8 mouse cellular contexts compared by ENCODE assay signal in the genomic region with DNA sequence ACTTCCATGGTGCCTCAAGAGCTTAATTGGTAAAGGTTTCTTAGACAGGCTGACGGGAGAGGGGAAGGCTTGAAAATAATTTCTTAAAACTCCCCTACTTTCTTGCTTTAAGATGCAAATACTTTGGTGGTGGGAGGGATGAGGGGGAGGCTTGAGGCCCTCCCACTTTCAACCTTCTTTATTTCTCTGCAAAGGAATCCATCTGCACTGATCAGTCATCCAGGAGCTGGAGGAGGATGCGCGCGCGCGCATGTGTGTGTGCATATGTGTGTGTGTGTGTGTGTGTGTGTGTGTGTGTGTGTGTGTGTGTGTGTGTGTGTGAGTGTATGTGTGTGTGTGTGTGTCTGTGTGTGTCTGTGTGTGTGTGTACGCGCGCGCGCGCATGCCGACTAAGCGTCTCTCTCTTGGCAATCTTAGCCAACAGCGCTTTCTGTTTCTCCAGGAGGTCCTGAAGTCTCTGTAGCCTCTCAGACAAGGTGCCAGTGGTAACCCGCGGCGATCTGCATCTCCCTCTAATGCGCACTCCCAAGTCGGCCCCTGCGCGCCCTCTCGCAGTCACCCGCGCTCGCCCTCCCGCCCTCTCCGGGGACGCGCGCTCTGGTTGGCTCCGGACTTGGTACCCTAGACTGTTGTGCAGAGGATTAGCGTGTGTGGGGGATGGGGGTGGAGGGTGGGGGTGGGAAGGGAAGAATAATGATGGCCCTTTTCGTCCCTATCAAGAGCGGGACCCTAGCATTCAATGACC. TPM values are rescaled to one million over a fixed set of nuclear protein-coding genes. Genes with fewer than 3 reads are reported as not detected.
DNase-seq lines count a peak whose midpoint lies in the region; ATAC-seq lines count a peak whose summit lies in the region.

A gene (plus strand): TSS at position 368 of the 745 bp plus-strand sequence.

- no peak within 1 kb of the TSS for H3K9ac ChIP-seq in heart, embryonic 14.5 days (ENCODE audit: low read length)
- H3K9ac ChIP-seq in neural tube, embryonic 11.5 days (ENCODE audit: low read length) = peak within 1 kb of the TSS; percentile 56

- H3K36me3 ChIP-seq in heart, embryonic 14.5 days (ENCODE audit: control insufficient read depth, insufficient read depth, low read length) = no peaks in the 10 kb centered on the region
- H3K36me3 ChIP-seq in neural tube, embryonic 11.5 days (ENCODE audit: control insufficient read depth, insufficient read depth, low read length) = no peaks in the 10 kb centered on the region

- H3K4me1 ChIP-seq in heart, embryonic 14.5 days (ENCODE audit: control insufficient read depth in 2 of 2, insufficient read depth in 2 of 2, low read length in 2 of 2) = peaks cover 0 to 2% of the 10 kb centered on the region in 2 experiments; a peak in 1 of 4 replicates
- H3K4me1 ChIP-seq in neural tube, embryonic 11.5 days (ENCODE audit: control insufficient read depth, insufficient read depth, low read length) = no peaks in the 10 kb centered on the region

- H3K4me2 ChIP-seq in heart, embryonic 14.5 days (ENCODE audit: low read length) = peak within 1 kb of the TSS; percentile 87
- peak within 1 kb of the TSS; percentile 82 for H3K4me2 ChIP-seq in neural tube, embryonic 11.5 days (ENCODE audit: low read depth)

- WGBS in heart, embryonic 14.5 days = under 1% methylated on average over 34 of the region's 35 CpGs
- whole genome bisulfite sequencing in neural tube, embryonic 11.5 days = under 1% methylated on average over 27 of the region's 35 CpGs

- no peak within 1 kb of the TSS for H3K27ac ChIP-seq in heart, embryonic 14.5 days (replicated peaks in 1 of 2; ENCODE audit: control insufficient read depth in 1 of 2, insufficient read depth in 1 of 2, low read depth in 2 of 2, low read length in 2 of 2)
- no peak within 1 kb of the TSS for H3K27ac ChIP-seq in neural tube, embryonic 11.5 days (ENCODE audit: low read depth, low read length)

- peaks cover 22% of the 10 kb centered on the region for H3K27me3 ChIP-seq in heart, embryonic 14.5 days (ENCODE audit: control insufficient read depth, insufficient read depth, low read length)
- no peaks in the 10 kb centered on the region for H3K27me3 ChIP-seq in neural tube, embryonic 11.5 days (ENCODE audit: control insufficient read depth, insufficient read depth, low read length)

- H3K9me3 ChIP-seq in heart, embryonic 14.5 days (ENCODE audit: control insufficient read depth, low read length) = no peaks in the 10 kb centered on the region
- H3K9me3 ChIP-seq in neural tube, embryonic 11.5 days (ENCODE audit: control insufficient read depth, low read length) = no peaks in the 10 kb centered on the region

- ATAC-seq in heart, embryonic 14.5 days (ENCODE audit: insufficient number of reproducible peaks, insufficient read depth, low FRiP score, low read depth) = peak; percentile 31; the same call in 1 of the 2 replicates
- ATAC-seq in neural tube, embryonic 11.5 days (ENCODE audit: insufficient read depth, low FRiP score, low TSS enrichment) = peak; percentile 86

- peak within 1 kb of the TSS; percentile 49 to 63 for H3K4me3 ChIP-seq in heart, embryonic 14.5 days (ENCODE audit: control insufficient read depth in 1 of 2, insufficient read depth in 1 of 2, low read depth in 1 of 2, low read length in 2 of 2)
- peak within 1 kb of the TSS; percentile 60 for H3K4me3 ChIP-seq in neural tube, embryonic 11.5 days (ENCODE audit: low read depth, low read length)

- DNase-seq in heart, adult 11 months = no peak
- peak; percentile 93 for DNase-seq in cerebellum, adult 9-10 months
- DNase-seq in frontal cortex, adult 2 months (ENCODE audit: extremely low spot score in 1 of 2, low spot score in 1 of 2) = peak; percentile 31 to 58
- peak; percentile 19 to 43 for DNase-seq in left cerebral cortex, adult 9 months (ENCODE audit: low spot score in 2 of 2)
- peak; percentile 78 for DNase-seq in neural tube, embryonic 11.5 days (ENCODE audit: low spot score)
- DNase-seq in urinary bladder, adult 18-20 months (ENCODE audit: low spot score in 2 of 2) = no peak
- no peak for DNase-seq in thymus, postnatal 25 days

RNA-seq across cellular contexts. Expression of the gene that starts here (rescaled TPM):
- polyA plus RNA-seq in heart, embryonic 14.5 days (2014; fragmentation: Nextera tagmentation; extraction: Ambion mirVana) = not detected in 2 replicates
- 7.1 and 8.5 TPM in 2 replicates for polyA plus RNA-seq in frontal cortex, adult 2 months (2012; rRNA removed)
- 4.1 and 6.0 TPM in 2 replicates for polyA plus RNA-seq in neural tube, embryonic 11.5 days (2014; fragmentation: Nextera tagmentation; extraction: Ambion mirVana)

Comparison
In these comparisons a context has a peak if more than half of its experiments do, and no peak if none do; other contexts are left out.
1. Peak in ATAC-seq, H3K4me3 ChIP-seq and H3K4me2 ChIP-seq in heart, embryonic 14.5 days; RNA of the gene not detected or under 1 TPM.
2. DNase-seq: peak in cerebellum, adult 9-10 months (single experiment), frontal cortex, adult 2 months (2 of 2), left cerebral cortex, adult 9 months (2 of 2) and neural tube, embryonic 11.5 days (single experiment); none in heart, adult 11 months (single experiment), urinary bladder, adult 18-20 months (0 of 2) and thymus, postnatal 25 days (single experiment).